Mouse (Mus musculus) stomach, embryonic 14.5 days (tissue): ENCODE data around the gene Olfr1274-ps. TPM values are rescaled to one million over a fixed set of nuclear protein-coding genes. Genes with fewer than 3 reads are reported as not detected.

Experiments used
- polyA plus RNA-seq: library from polyadenylated mRNA; unstranded; fragments of >200 nt; fragmentation: Nextera tagmentation; extraction: Ambion mirVana; gene quantifications from 2 replicates; pipeline ENCODE4 v1.2.1, GENCODE M21; 2014

The Olfr1274-ps gene
- polyA plus RNA-seq, 1 experiment from 2014 or later, result not detected

Other genes with a start within 250 kb of the Olfr1274-ps start
- gene Olfr1270, start 245.6 kb upstream of the Olfr1274-ps start, polyA plus RNA-seq, result not detected in 2 replicates
- gene Olfr1506, start 174.2 kb upstream of the Olfr1274-ps start, polyA plus RNA-seq, result not detected in 2 replicates
- not detected in 2 replicates for gene Olfr142, start 141.1 kb upstream of the Olfr1274-ps start, polyA plus RNA-seq
- gene Olfr1271, start 127.7 kb upstream of the Olfr1274-ps start, polyA plus RNA-seq, result not detected in 2 replicates
- gene Olfr1272, start 105.8 kb upstream of the Olfr1274-ps start, polyA plus RNA-seq, result not detected in 2 replicates
- not detected in 2 replicates for gene Gm13769, start 76.5 kb upstream of the Olfr1274-ps start, polyA plus RNA-seq
- gene Ptprj, start 182.0 kb downstream of the Olfr1274-ps start, polyA plus RNA-seq, result 6.0 and 7.7 TPM in 2 replicates